Mouse (Mus musculus): ENCODE data around the gene Phf21b. TPM values are rescaled to one million over a fixed set of nuclear protein-coding genes. Genes with fewer than 3 reads are reported as not detected.

Gene Phf21b
- polyA plus RNA-seq, 1 experiment: 3.6 TPM

GRCm38 (mm10) chr15:84828603-84829002 is 27.2 kb downstream of the Phf21b start:
- no peaks in the 10 kb centered on the region for H3K36me3 ChIP-seq (ENCODE audit: control insufficient read depth, insufficient read depth, low read length)
- WGBS: 91% methylated on average over 12 of the region's 12 CpGs
- no peak for TF ChIP-seq POLR2A (IDR thresholded peaks at IDR 0.05; ENCODE audit: low read depth, low read length)
- no peak for TF ChIP-seq CTCF (conservative IDR thresholded peaks at IDR 0.05; ENCODE audit: insufficient read depth, insufficient read length, low read depth, low read length)
- no peak overlapping the region for H3K27ac ChIP-seq (ENCODE audit: insufficient read depth, low read depth, low read length)
- H3K27me3 ChIP-seq (replicated peaks; ENCODE audit: control insufficient read depth, insufficient read depth, low read length): no peaks in the 10 kb centered on the region
- DNase-seq: no peak
- H3K4me3 ChIP-seq (ENCODE audit: insufficient read depth, low read depth, low read length): no peak overlapping the region
- no peaks in the 10 kb centered on the region for H3K4me1 ChIP-seq (ENCODE audit: control insufficient read depth, insufficient read depth, low read length)

DNA sequence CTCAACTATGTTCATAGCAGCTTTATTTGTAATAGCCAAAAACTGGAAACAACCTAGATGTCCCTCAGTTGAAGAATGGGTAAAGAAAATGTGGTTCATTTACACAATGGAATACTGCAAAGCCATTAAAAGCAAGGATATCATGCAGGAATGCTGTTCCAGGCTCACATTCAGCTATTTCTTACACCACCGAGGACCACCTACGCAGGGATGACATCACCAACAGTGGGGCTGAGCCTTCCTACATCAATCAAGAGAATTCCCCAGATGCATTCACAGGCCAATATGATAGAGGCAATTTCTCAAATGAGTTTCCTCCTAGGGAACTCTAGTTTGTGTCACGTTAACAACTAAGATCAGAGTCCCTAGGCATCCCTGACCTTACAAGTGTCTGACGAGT is 32.8 kb downstream of the Phf21b start:
- Histone ChIP-seq H3K36me3 (ENCODE audit: control insufficient read depth, insufficient read depth, low read length) (no peaks in the 10 kb centered on the region), H3K4me3 (ENCODE audit: insufficient read depth, low read depth, low read length) (no peak overlapping the region), H3K4me1 (ENCODE audit: control insufficient read depth, insufficient read depth, low read length) (no peaks in the 10 kb centered on the region), H3K27ac (ENCODE audit: insufficient read depth, low read depth, low read length) (no peak overlapping the region), H3K27me3 (replicated peaks; ENCODE audit: control insufficient read depth, insufficient read depth, low read length) (no peaks in the 10 kb centered on the region)
- 97% methylated on average over 4 of the region's 4 CpGs for WGBS
- TF ChIP-seq POLR2A (IDR thresholded peaks at IDR 0.05; ENCODE audit: low read depth, low read length) (no peak), CTCF (conservative IDR thresholded peaks at IDR 0.05; ENCODE audit: insufficient read depth, insufficient read length, low read depth, low read length) (no peak)
- DNase-seq: no peak

DNA sequence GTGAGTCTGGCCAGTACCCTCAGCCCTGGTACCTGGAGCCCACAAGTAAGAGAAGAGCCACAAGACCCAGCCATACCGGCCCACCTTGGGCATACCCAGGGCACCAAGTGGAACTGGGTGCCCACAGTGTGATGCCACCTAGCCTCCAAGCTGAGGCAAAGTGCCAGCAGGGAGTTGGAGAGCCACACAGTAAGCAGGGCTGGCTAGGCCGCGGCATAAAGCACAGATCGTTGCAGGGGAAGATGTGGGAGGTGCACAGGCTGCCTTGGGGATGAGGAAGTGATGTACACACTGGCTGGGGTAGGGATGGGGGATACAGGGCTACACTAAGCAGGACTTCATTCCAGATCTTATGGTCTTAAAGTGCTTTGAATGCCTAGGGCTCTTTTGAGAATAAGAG is 35.0 kb downstream of the Phf21b start:
- Histone ChIP-seq H3K27me3 (replicated peaks; ENCODE audit: control insufficient read depth, insufficient read depth, low read length) (no peaks in the 10 kb centered on the region), H3K27ac (ENCODE audit: insufficient read depth, low read depth, low read length) (no peak overlapping the region), H3K4me3 (ENCODE audit: insufficient read depth, low read depth, low read length) (no peak overlapping the region), H3K4me1 (ENCODE audit: control insufficient read depth, insufficient read depth, low read length) (no peaks in the 10 kb centered on the region), H3K36me3 (ENCODE audit: control insufficient read depth, insufficient read depth, low read length) (no peaks in the 10 kb centered on the region)
- no peak for DNase-seq
- WGBS: 85% methylated on average over 4 of the region's 4 CpGs
- TF ChIP-seq POLR2A (IDR thresholded peaks at IDR 0.05; ENCODE audit: low read depth, low read length) (no peak), CTCF (conservative IDR thresholded peaks at IDR 0.05; ENCODE audit: insufficient read depth, insufficient read length, low read depth, low read length) (no peak)

DNA sequence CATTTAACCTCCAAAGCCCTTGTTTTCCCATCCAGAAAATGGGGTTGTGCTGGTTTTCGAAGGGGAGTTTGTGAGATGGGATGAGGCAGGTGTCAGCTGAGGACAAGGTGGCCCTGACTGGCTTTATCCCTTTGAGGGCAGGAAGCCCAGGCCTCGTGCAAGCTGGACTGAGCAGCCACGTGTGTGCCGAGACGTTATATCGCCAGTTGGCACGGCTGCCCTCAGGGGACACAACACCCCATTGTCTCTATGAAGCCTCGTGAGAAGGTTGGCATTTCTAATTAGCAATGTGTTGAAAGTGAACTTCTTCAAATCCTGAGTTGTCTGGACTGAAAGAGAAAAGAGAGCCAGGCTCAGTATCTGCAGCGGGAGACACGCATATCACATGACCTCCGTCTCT is 37.6 kb downstream of the Phf21b start:
- 81% methylated on average over 11 of the region's 11 CpGs for WGBS
- no peak for DNase-seq
- Histone ChIP-seq H3K4me3 (ENCODE audit: insufficient read depth, low read depth, low read length) (no peak overlapping the region), H3K36me3 (ENCODE audit: control insufficient read depth, insufficient read depth, low read length) (no peaks in the 10 kb centered on the region), H3K27me3 (replicated peaks; ENCODE audit: control insufficient read depth, insufficient read depth, low read length) (no peaks in the 10 kb centered on the region), H3K4me1 (ENCODE audit: control insufficient read depth, insufficient read depth, low read length) (no peaks in the 10 kb centered on the region), H3K27ac (ENCODE audit: insufficient read depth, low read depth, low read length) (no peak overlapping the region)
- TF ChIP-seq POLR2A (IDR thresholded peaks at IDR 0.05; ENCODE audit: low read depth, low read length) (no peak), CTCF (conservative IDR thresholded peaks at IDR 0.05; ENCODE audit: insufficient read depth, insufficient read length, low read depth, low read length) (no peak)

DNA sequence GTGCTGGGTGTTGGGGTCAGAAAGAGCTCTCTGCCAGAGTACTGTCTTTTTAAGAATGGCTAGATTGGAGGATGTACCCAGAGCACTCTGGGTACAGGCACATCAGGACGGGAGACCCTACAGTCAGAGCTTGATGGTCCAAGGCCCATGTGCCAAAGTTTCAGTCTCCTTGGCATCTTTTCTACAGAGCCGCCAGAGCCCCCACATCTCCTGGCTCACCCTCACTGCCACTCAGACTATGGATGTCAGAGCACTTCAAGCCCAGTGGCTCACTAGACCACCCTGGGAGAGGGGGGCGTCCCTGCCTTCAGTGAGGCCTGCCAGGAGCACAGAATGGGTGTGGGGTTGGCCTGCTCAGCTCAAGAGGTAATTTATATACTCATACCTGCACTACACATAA is 38.3 kb downstream of the Phf21b start:
- Histone ChIP-seq H3K27ac (ENCODE audit: insufficient read depth, low read depth, low read length) (no peak overlapping the region), H3K4me1 (ENCODE audit: control insufficient read depth, insufficient read depth, low read length) (no peaks in the 10 kb centered on the region), H3K27me3 (replicated peaks; ENCODE audit: control insufficient read depth, insufficient read depth, low read length) (no peaks in the 10 kb centered on the region), H3K4me3 (ENCODE audit: insufficient read depth, low read depth, low read length) (no peak overlapping the region), H3K36me3 (ENCODE audit: control insufficient read depth, insufficient read depth, low read length) (no peaks in the 10 kb centered on the region)
- TF ChIP-seq POLR2A (IDR thresholded peaks at IDR 0.05; ENCODE audit: low read depth, low read length): no peak
- no peak for TF ChIP-seq CTCF (conservative IDR thresholded peaks at IDR 0.05; ENCODE audit: insufficient read depth, insufficient read length, low read depth, low read length)
- WGBS: 80% methylated on average over 3 of the region's 3 CpGs
- DNase-seq: no peak

- H3K4me3 ChIP-seq (ENCODE audit: insufficient read depth, low read depth, low read length): no peak overlapping the region
- DNase-seq: no peak
- WGBS: 56% methylated on average over 4 of the region's 4 CpGs
- H3K4me1 ChIP-seq (ENCODE audit: control insufficient read depth, insufficient read depth, low read length): no peaks in the 10 kb centered on the region
- no peak overlapping the region for H3K27ac ChIP-seq (ENCODE audit: insufficient read depth, low read depth, low read length)
- H3K27me3 ChIP-seq (replicated peaks; ENCODE audit: control insufficient read depth, insufficient read depth, low read length): no peaks in the 10 kb centered on the region
- no peak for TF ChIP-seq POLR2A (IDR thresholded peaks at IDR 0.05; ENCODE audit: low read depth, low read length)
- TF ChIP-seq CTCF (conservative IDR thresholded peaks at IDR 0.05; ENCODE audit: insufficient read depth, insufficient read length, low read depth, low read length): no peak
- no peaks in the 10 kb centered on the region for H3K36me3 ChIP-seq (ENCODE audit: control insufficient read depth, insufficient read depth, low read length)
Measured at GRCm38 (mm10) chr15:84815171-84815570, 40.7 kb downstream of the Phf21b start.

DNA sequence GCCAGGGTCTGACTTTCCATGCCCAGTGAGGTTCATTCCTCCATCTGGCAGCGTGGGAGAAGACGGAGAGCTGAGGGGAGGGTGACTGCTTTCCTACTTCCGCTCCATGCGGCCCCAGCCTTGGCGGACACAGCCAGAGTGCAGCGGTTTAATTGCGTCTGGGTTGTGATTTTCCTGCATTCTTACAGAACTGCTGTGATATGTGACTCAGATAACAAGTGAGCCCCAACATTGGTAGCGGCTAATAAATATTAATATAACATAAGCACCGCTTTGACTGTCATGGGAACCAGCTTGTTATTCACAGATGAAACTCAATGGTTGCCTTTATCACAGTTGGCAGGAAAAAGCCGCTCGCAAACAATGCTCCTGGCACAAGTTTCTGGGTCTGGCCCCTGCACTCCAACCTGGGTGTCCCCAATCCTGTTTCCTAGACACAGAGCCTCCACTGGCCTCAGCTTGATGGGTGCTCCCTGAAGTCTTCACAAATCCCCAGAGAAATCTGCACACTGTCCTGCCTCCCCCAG is 43.0 kb downstream of the Phf21b start:
- H3K4me3 ChIP-seq (ENCODE audit: insufficient read depth, low read depth, low read length): no peak overlapping the region
- H3K27me3 ChIP-seq (replicated peaks; ENCODE audit: control insufficient read depth, insufficient read depth, low read length): no peaks in the 10 kb centered on the region
- DNase-seq: no peak
- H3K36me3 ChIP-seq (ENCODE audit: control insufficient read depth, insufficient read depth, low read length): no peaks in the 10 kb centered on the region
- TF ChIP-seq CTCF (conservative IDR thresholded peaks at IDR 0.05; ENCODE audit: insufficient read depth, insufficient read length, low read depth, low read length): no peak
- TF ChIP-seq POLR2A (IDR thresholded peaks at IDR 0.05; ENCODE audit: low read depth, low read length): no peak
- H3K27ac ChIP-seq (ENCODE audit: insufficient read depth, low read depth, low read length): no peak overlapping the region
- no peaks in the 10 kb centered on the region for H3K4me1 ChIP-seq (ENCODE audit: control insufficient read depth, insufficient read depth, low read length)
- 81% methylated on average over 11 of the region's 11 CpGs for WGBS

All from kidney, adult 2 months (tissue).